Mouse (Mus musculus) inflammation-experienced regulatory T-cells (primary cell): ENCODE data around the gene Egfr. TPM values are rescaled to one million over a fixed set of nuclear protein-coding genes. Genes with fewer than 3 reads are reported as not detected.

ENCODE experiments used
- polyA plus RNA-seq, 2 experiments: library from polyadenylated mRNA; unstranded; fragments of 100-300 nt; shearing (Covaris generic); gene quantifications; one replicate each; pipeline ENCODE4 v1.2.1; 2017

Egfr gene
- under 1 TPM; 0.53 to 0.66 TPM for polyA plus RNA-seq

GRCm38 (mm10) chr11:16752007-16752348 lies at the start of gene Egfr:
Gene Egfr, plus strand, starts transcription at chr11:16752203.

GRCm38 (mm10) chr11:16950976-16951760 lies 199.2 kb downstream of the Egfr start, which contains the start of gene Fbxo48:
Gene Fbxo48, plus strand, starts transcription at chr11:16951375.

Other genes starting within 250 kb of the Egfr start
- 1 to 10 TPM; 6.3 to 8.5 TPM for gene Sec61g, start 243.7 kb upstream of the Egfr start, polyA plus RNA-seq
- 1 to 10 TPM in 1 of 2 experiments, under 1 TPM in 1; 0.42 to 1.3 TPM for gene Fbxo48, start 199.2 kb downstream of the Egfr start, polyA plus RNA-seq